Mouse (Mus musculus) retina, embryonic 14.5 days (tissue): ENCODE measurements around the gene Ap2s1.

Source experiments
- DNase-seq: peaks from one replicate; pipeline ENCODE4 v3.0.0-alpha.2; 2015; ENCODE audit warnings: low spot score

The Ap2s1 gene

GRCm38 (mm10) chr7:16794886-16795285 is 56.7 kb downstream of the Ap2s1 start:
- DNase-seq = no peak
